Mouse (Mus musculus) midbrain, embryonic 15.5 days (tissue): ENCODE measurements at regions not wholly inside any gene's neighbourhood (a gene's known extent, or its start where the extent isn't known, plus 50 kb on each side); places are given as distances from the start of the nearest gene placed in this dataset.

Experiments
- ATAC-seq: fragments of 200-750 bp; cut with Nextera tagmentation; replicated peaks from 2 replicates; pipeline ENCODE4 v1.8.0; 2017; ENCODE audit warnings: moderate TSS enrichment
- H3K27ac ChIP-seq: fragments of 300-500 bp; sonication (generic); 2 replicates; pipeline ENCODE4 v1.5.1; 2015; ENCODE audit warnings: mild to moderate bottlenecking, inconsistent platforms
- H3K27me3 ChIP-seq: fragments of 300-500 bp; sonication (generic); replicated peaks from 2 replicates; pipeline ENCODE4 v1.6.1; 2015; ENCODE audit warnings: inconsistent platforms
- H3K36me3 ChIP-seq: fragments of 300-500 bp; sonication (generic); replicated peaks from 2 replicates; pipeline ENCODE4 v1.6.1; 2015; ENCODE audit warnings: inconsistent platforms
- H3K4me1 ChIP-seq: fragments of 300-500 bp; sonication (generic); 2 replicates; pipeline ENCODE4 v1.6.1; 2015; ENCODE audit warnings: inconsistent platforms
- H3K4me2 ChIP-seq: fragments of 300-500 bp; sonication (generic); 2 replicates; pipeline ENCODE4 v1.6.1; 2015; ENCODE audit warnings: inconsistent platforms, mild to moderate bottlenecking, moderate library complexity
- H3K4me3 ChIP-seq: fragments of 300-500 bp; sonication (generic); 2 replicates; pipeline ENCODE4 v1.5.1; 2015; ENCODE audit warnings: mild to moderate bottlenecking, inconsistent platforms
- H3K9ac ChIP-seq: fragments of 300-500 bp; sonication (generic); 2 replicates; pipeline ENCODE4 v1.6.1; 2015; ENCODE audit warnings: mild to moderate bottlenecking, inconsistent platforms
- H3K9me3 ChIP-seq: fragments of 300-500 bp; sonication (generic); 2 replicates; pipeline ENCODE4 v1.6.1; 2016; ENCODE audit warnings: inconsistent platforms
- WGBS: fragments of 180-500 bp; shearing (Covaris S2); methylation state at CpG from one replicate; pipeline ENCODE4 v1.1.7; 2015; ENCODE audit warnings: mixed read lengths; 5-methylcytosine and 5-hydroxymethylcytosine counted together

- 71% methylated on average over 2 of the region's 2 CpGs for WGBS
- Histone ChIP-seq H3K9me3 (no peaks in the 10 kb centered on the region), H3K27ac (no peak overlapping the region), H3K4me1 (no peaks in the 10 kb centered on the region), H3K4me3 (no peak overlapping the region), H3K36me3 (no peaks in the 10 kb centered on the region), H3K9ac (no peak overlapping the region), H3K27me3 (no peaks in the 10 kb centered on the region), H3K4me2 (no peak overlapping the region)
- no peak for ATAC-seq
These were observed 94.2 kb upstream of the Nxt1 start for GRCm38 (mm10) chr2:148578176-148578575.

- Histone ChIP-seq H3K9me3 (no peaks in the 10 kb centered on the region), H3K4me2 (no peak overlapping the region), H3K27me3 (no peaks in the 10 kb centered on the region), H3K27ac (no peak overlapping the region), H3K4me1 (no peaks in the 10 kb centered on the region), H3K36me3 (no peaks in the 10 kb centered on the region), H3K9ac (no peak overlapping the region), H3K4me3 (no peak overlapping the region)
- 60% methylated on average over 3 of the region's 3 CpGs for WGBS
- ATAC-seq: no peak
These were observed 97.0 kb upstream of the Nxt1 start for GRCm38 (mm10) chr2:148575433-148575832.

- WGBS: 24% methylated on average over 1 of the region's 1 CpGs
- H3K27ac ChIP-seq: no peak overlapping the region
- H3K4me1 ChIP-seq: no peaks in the 10 kb centered on the region
- no peaks in the 10 kb centered on the region for H3K36me3 ChIP-seq
- no peak for ATAC-seq
- H3K9ac ChIP-seq: no peak overlapping the region
- H3K9me3 ChIP-seq: no peaks in the 10 kb centered on the region
- H3K27me3 ChIP-seq: no peaks in the 10 kb centered on the region
- no peak overlapping the region for H3K4me2 ChIP-seq
- no peak overlapping the region for H3K4me3 ChIP-seq
These were observed 100.2 kb upstream of the Nxt1 start for GRCm38 (mm10) chr2:148572165-148572564.

GRCm38 (mm10) chr2:148571616-148572015, 100.8 kb upstream of the Nxt1 start:
- no peaks in the 10 kb centered on the region for H3K9me3 ChIP-seq
- no peak overlapping the region for H3K4me3 ChIP-seq
- 98% methylated on average over 1 of the region's 1 CpGs for WGBS
- H3K4me1 ChIP-seq: no peaks in the 10 kb centered on the region
- no peak overlapping the region for H3K9ac ChIP-seq
- H3K36me3 ChIP-seq: no peaks in the 10 kb centered on the region
- ATAC-seq: no peak
- H3K27me3 ChIP-seq: no peaks in the 10 kb centered on the region
- H3K27ac ChIP-seq: no peak overlapping the region
- no peak overlapping the region for H3K4me2 ChIP-seq

GRCm38 (mm10) chr2:148571018-148571417, 101.4 kb upstream of the Nxt1 start:
- H3K4me3 ChIP-seq: no peak overlapping the region

DNA sequence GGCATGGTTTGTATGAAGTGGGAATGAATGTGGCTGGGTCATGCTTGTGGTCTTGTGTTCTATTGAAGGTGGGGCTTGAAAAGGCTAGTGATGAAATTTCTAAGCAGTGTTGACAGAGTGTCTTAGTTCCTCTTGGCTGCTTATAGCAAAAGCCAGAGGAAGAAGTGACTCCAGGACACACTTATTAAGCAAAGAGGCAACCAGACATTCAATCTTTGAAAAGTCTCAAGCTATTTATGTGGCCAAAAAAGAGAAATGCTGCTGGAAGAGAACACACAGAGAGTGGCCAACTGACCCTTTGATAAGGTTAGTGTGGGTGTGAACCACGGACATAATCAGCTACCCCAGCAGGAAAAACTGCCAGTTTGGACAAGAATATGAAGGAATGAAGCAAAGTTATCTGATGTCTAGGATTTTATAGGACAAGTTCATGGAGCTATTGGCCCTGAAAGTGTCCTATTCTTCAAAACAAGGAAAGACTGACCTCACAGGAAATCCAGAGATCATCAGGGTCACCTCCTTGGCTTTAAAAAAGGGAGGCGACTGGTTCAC, 104.4 kb upstream of the Nxt1 start:
- Histone ChIP-seq H3K27me3 (no peaks in the 10 kb centered on the region), H3K4me3 (no peak overlapping the region), H3K9ac (no peak overlapping the region), H3K4me1 (no peaks in the 10 kb centered on the region), H3K27ac (no peak overlapping the region), H3K36me3 (no peaks in the 10 kb centered on the region), H3K4me2 (no peak overlapping the region), H3K9me3 (no peaks in the 10 kb centered on the region)
- no peak for ATAC-seq
- WGBS: 69% methylated on average over 2 of the region's 2 CpGs

More at GRCm38 (mm10) chr2:148571018-148571417, 101.4 kb upstream of the Nxt1 start:
- no peak overlapping the region for H3K9ac ChIP-seq
- no peak for ATAC-seq
- H3K27me3 ChIP-seq: no peaks in the 10 kb centered on the region
- no peaks in the 10 kb centered on the region for H3K4me1 ChIP-seq
- no peaks in the 10 kb centered on the region for H3K9me3 ChIP-seq
- H3K36me3 ChIP-seq: no peaks in the 10 kb centered on the region
- H3K4me2 ChIP-seq: no peak overlapping the region
- H3K27ac ChIP-seq: no peak overlapping the region
- WGBS: 74% methylated on average over 5 of the region's 5 CpGs

GRCm38 (mm10) chr2:148563390-148563789, 109.0 kb upstream of the Nxt1 start:
- H3K4me3 ChIP-seq: no peak overlapping the region
- ATAC-seq: no peak
- H3K4me1 ChIP-seq: no peaks in the 10 kb centered on the region
- WGBS: 87% methylated on average over 3 of the region's 3 CpGs
- H3K9me3 ChIP-seq: no peaks in the 10 kb centered on the region
- no peak overlapping the region for H3K27ac ChIP-seq
- no peak overlapping the region for H3K9ac ChIP-seq
- H3K36me3 ChIP-seq: no peaks in the 10 kb centered on the region
- no peak overlapping the region for H3K4me2 ChIP-seq
- H3K27me3 ChIP-seq: no peaks in the 10 kb centered on the region

- Histone ChIP-seq H3K9ac (no peak overlapping the region), H3K27me3 (no peaks in the 10 kb centered on the region), H3K4me2 (no peak overlapping the region), H3K4me1 (no peaks in the 10 kb centered on the region), H3K9me3 (no peaks in the 10 kb centered on the region), H3K4me3 (no peak overlapping the region), H3K36me3 (no peaks in the 10 kb centered on the region), H3K27ac (no peak overlapping the region)
- WGBS: 67% methylated on average over 3 of the region's 3 CpGs
- no peak for ATAC-seq
These were observed 110.4 kb upstream of the Nxt1 start for GRCm38 (mm10) chr2:148562041-148562440.

DNA sequence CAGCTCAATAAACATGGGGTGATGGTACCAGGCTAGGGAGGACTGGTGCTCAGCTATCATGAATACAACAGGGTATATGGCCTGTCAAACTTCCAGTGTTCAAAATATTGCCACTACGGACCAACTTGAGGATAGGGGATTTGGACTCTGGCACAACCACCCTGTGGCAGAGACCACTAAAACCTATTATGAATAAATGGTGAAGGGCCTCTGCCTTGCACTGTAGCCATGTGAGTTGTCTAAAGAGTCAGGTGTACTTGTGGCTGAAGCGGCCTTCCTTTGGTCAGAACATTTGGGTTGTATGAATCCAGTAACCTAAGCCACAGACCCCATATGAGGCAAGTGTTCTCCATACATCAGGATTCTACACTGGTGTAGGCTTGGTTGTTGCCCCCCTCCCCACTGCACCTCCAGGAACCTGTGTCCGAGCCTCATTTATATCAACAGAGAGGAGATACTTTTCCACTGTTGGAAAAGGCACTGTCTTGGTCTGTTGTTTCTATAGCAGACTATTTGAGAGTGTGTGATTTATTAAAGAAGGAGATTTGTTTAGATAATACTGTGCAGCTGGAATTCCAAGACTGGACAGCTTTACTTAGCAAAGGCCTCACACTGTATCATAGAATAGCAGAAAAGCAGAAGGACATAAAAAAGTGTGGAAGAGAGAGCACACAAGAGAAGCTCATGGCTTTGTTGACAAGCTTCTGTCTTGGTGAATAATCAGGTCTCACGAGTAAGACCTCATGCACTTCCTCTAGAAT, 112.2 kb upstream of the Nxt1 start:
- Histone ChIP-seq H3K9me3 (no peaks in the 10 kb centered on the region), H3K4me1 (no peaks in the 10 kb centered on the region), H3K27me3 (no peaks in the 10 kb centered on the region), H3K9ac (no peak overlapping the region), H3K27ac (no peak overlapping the region), H3K36me3 (no peaks in the 10 kb centered on the region), H3K4me3 (no peak overlapping the region), H3K4me2 (no peak overlapping the region)
- ATAC-seq: no peak
- WGBS: 83% methylated on average over 4 of the region's 4 CpGs

DNA sequence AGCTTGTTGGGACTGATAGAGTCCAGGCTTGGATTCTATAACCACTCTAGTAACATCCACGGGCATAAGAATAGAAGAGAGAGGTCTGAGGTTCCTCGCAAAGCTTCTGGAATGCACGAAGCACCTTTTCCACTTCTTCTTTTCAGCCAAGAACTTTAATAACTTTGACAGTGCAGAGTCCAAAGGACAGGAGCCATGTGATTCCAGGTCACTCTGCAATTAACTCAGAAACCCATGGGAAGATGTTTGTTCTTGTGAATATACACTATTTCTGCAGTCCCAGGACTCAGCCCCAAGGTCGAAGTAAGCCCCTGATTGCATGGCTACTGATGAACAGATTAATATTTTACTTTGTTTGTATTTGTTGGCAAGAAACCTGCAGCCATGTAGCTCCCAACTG, 113.0 kb upstream of the Nxt1 start:
- no peak overlapping the region for H3K27ac ChIP-seq
- H3K27me3 ChIP-seq: no peaks in the 10 kb centered on the region
- no peak overlapping the region for H3K4me2 ChIP-seq
- ATAC-seq: no peak
- WGBS: 84% methylated on average over 4 of the region's 4 CpGs
- no peaks in the 10 kb centered on the region for H3K9me3 ChIP-seq
- H3K9ac ChIP-seq: no peak overlapping the region
- no peak overlapping the region for H3K4me3 ChIP-seq
- H3K4me1 ChIP-seq: no peaks in the 10 kb centered on the region
- H3K36me3 ChIP-seq: no peaks in the 10 kb centered on the region

- no peak overlapping the region for H3K27ac ChIP-seq
These were observed 114.0 kb upstream of the Nxt1 start for GRCm38 (mm10) chr2:148558365-148558764.

DNA sequence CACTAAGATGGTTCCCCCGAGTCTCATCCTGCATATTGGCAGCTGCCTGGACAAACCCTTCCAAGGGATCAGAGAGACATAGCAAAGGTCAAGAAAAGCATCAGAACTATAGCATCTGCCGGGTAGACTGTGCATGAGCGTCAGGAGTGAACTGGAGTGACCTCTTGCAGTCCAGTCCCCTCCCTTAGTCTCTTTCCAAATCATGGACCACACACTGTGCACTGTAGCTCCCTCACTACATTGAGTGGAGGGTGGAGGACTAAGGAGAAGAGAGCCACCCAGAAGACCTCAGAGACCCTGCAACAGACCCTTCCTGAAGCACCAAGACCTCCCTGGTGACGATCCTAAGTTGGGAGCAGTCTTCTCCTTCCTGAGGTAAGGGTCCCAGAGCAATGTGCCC, 107.8 kb upstream of the Cd93 start:
- ATAC-seq: no peak
- Histone ChIP-seq H3K4me1 (no peaks in the 10 kb centered on the region), H3K27ac (no peak overlapping the region), H3K9ac (no peak overlapping the region), H3K9me3 (no peaks in the 10 kb centered on the region), H3K4me2 (no peak overlapping the region), H3K36me3 (no peaks in the 10 kb centered on the region), H3K4me3 (no peak overlapping the region), H3K27me3 (no peaks in the 10 kb centered on the region)
- WGBS: 88% methylated on average over 4 of the region's 4 CpGs

More at GRCm38 (mm10) chr2:148558365-148558764, 114.0 kb upstream of the Nxt1 start:
- Histone ChIP-seq H3K4me2 (no peak overlapping the region), H3K9ac (no peak overlapping the region), H3K9me3 (no peaks in the 10 kb centered on the region), H3K27me3 (no peaks in the 10 kb centered on the region), H3K4me3 (no peak overlapping the region), H3K4me1 (no peaks in the 10 kb centered on the region), H3K36me3 (no peaks in the 10 kb centered on the region)
- no peak for ATAC-seq

DNA sequence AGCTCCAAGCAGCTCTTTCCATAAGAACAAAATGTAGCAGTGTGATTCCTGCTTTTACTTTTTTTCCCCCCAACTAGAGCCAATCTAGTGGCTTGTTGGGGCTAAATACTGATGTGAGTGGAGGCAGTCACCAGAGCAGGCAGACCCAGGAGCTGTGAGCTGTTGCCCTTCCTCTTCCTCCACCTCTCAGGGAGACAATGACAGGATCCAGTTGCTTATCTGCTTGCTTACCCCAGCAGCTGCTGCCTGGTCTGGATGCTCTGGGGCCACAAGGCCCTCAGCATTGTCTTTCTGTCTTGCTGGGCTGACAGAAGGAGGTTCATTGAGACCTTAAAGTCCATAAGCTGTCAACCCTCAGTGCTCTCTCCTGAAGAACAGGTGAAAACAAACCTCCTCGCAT, 106.3 kb upstream of the Cd93 start:
- Histone ChIP-seq H3K9me3 (no peaks in the 10 kb centered on the region), H3K4me2 (no peak overlapping the region), H3K4me1 (no peaks in the 10 kb centered on the region), H3K27me3 (no peaks in the 10 kb centered on the region), H3K36me3 (no peaks in the 10 kb centered on the region), H3K27ac (no peak overlapping the region), H3K9ac (no peak overlapping the region), H3K4me3 (no peak overlapping the region)
- WGBS: 82% methylated on average over 1 of the region's 1 CpGs
- ATAC-seq: no peak
